19 mouse cellular contexts compared by ENCODE assay signal in the genomic region with DNA sequence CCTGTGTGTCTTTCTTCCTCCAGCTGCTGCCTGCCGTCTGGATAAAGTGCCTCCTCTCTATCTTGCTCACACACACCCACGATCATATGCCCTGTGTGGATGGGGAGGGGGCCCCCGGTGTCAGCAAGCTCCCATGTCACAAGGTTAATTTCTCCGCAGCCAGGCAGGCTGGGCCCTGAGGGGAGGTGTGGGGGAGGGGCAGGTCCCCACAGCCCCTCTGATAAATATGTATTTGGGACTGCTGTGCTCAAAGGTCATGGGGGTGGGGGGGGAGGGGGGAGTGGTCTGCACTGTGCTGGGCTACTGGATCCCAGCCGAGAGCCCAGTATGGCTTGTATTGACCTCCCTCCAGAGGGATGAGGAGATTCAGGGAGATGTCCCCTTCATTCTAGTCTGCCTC. TPM values are rescaled to one million over a fixed set of nuclear protein-coding genes. Genes with fewer than 3 reads are reported as not detected.
DNase-seq lines count a peak whose midpoint lies in the region; ATAC-seq lines count a peak whose summit lies in the region.
"Had no signal": no experiment of that assay in that cellular context is flagged by ENCODE, and none has a peak within 500 bp of the region (broad histone marks: within the 10 kb centered on the region; RNA-seq: fewer than 3 reads in every experiment).

No protein-coding gene starts in this region.

- no peaks in the 10 kb centered on the region for H3K9me3 ChIP-seq in limb, embryonic 11.5 days (ENCODE audit: control insufficient read depth, low read length)
- no peaks in the 10 kb centered on the region for H3K9me3 ChIP-seq in limb, embryonic 10.5 days (replicated peaks)
- no peaks in the 10 kb centered on the region for H3K9me3 ChIP-seq in hindbrain, embryonic 12.5 days (replicated peaks)
- H3K9me3 ChIP-seq in midbrain, embryonic 12.5 days = no peaks in the 10 kb centered on the region
- H3K9me3 ChIP-seq in neural tube, embryonic 14.5 days (ENCODE audit: control insufficient read depth, low read length) = no peaks in the 10 kb centered on the region
- H3K9me3 ChIP-seq: embryonic facial prominence, embryonic 13.5 days; heart, embryonic 10.5 days had no signal

- no peak overlapping the region for H3K4me3 ChIP-seq in limb, embryonic 11.5 days (ENCODE audit: low read depth, low read length)
- H3K4me3 ChIP-seq in limb, embryonic 10.5 days = no peak overlapping the region
- H3K4me3 ChIP-seq in hindbrain, embryonic 12.5 days = no peak overlapping the region
- H3K4me3 ChIP-seq in midbrain, embryonic 12.5 days = no peak overlapping the region
- no peak overlapping the region for H3K4me3 ChIP-seq in neural tube, embryonic 14.5 days (ENCODE audit: low read depth, low read length)
- H3K4me3 ChIP-seq: embryonic facial prominence, embryonic 13.5 days; gastrocnemius, adult 2 months; heart, embryonic 10.5 days had no signal

- no peak for DNase-seq in limb, embryonic 11.5 days (ENCODE audit: low spot score)
- no peak for DNase-seq in limb, embryonic 10.5 days (ENCODE audit: low spot score)
- no peak for DNase-seq in cerebellum, adult 18-20 months
- DNase-seq in right cerebral cortex, postnatal 14 days = no peak
- DNase-seq: B cell, adult 2 months; cerebellum, adult 8-10 months; gastrocnemius, adult 2 months; kidney, adult 2 months; kidney, postnatal 10 days; liver; lung, postnatal 10 days; right cerebral cortex, adult 18-20 months; thymus, postnatal 14 days had no signal

- no peaks in the 10 kb centered on the region for H3K4me1 ChIP-seq in limb, embryonic 11.5 days (ENCODE audit: control insufficient read depth, insufficient read depth, low read length)
- peaks cover 26% of the 10 kb centered on the region for H3K4me1 ChIP-seq in limb, embryonic 10.5 days
- H3K4me1 ChIP-seq in hindbrain, embryonic 12.5 days = peaks cover 66% of the 10 kb centered on the region
- peaks cover 56% of the 10 kb centered on the region for H3K4me1 ChIP-seq in midbrain, embryonic 12.5 days
- H3K4me1 ChIP-seq in neural tube, embryonic 14.5 days (ENCODE audit: control insufficient read depth, insufficient read depth, low read length) = peaks cover 16% of the 10 kb centered on the region

- WGBS in limb, embryonic 11.5 days = 28% methylated on average over 5 of the region's 5 CpGs
- 37% methylated on average over 5 of the region's 5 CpGs for WGBS in limb, embryonic 10.5 days
- WGBS in hindbrain, embryonic 12.5 days = 29% methylated on average over 5 of the region's 5 CpGs
- WGBS in midbrain, embryonic 12.5 days = 33% methylated on average over 5 of the region's 5 CpGs
- 32% methylated on average over 5 of the region's 5 CpGs for WGBS in neural tube, embryonic 14.5 days

- H3K4me2 ChIP-seq in limb, embryonic 11.5 days (ENCODE audit: low read depth, severe bottlenecking) = no peak overlapping the region
- peak overlapping the region; percentile 70 for H3K4me2 ChIP-seq in hindbrain, embryonic 12.5 days (replicated peaks)
- peak overlapping the region; percentile 37 for H3K4me2 ChIP-seq in midbrain, embryonic 12.5 days (replicated peaks)
- no peak overlapping the region for H3K4me2 ChIP-seq in neural tube, embryonic 14.5 days (ENCODE audit: low read depth, low read length)
- H3K4me2 ChIP-seq: embryonic facial prominence, embryonic 13.5 days had no signal

- no peak overlapping the region for H3K9ac ChIP-seq in limb, embryonic 11.5 days (ENCODE audit: low read length)
- no peak overlapping the region for H3K9ac ChIP-seq in hindbrain, embryonic 12.5 days
- H3K9ac ChIP-seq in midbrain, embryonic 12.5 days (replicated peaks) = peak overlapping the region; percentile 28
- 0 out of 2 replicates have a peak overlapping the region, but pooled peaks have one; percentile 11 for H3K9ac ChIP-seq in neural tube, embryonic 14.5 days (replicated peaks; ENCODE audit: low read depth, low read length)
- H3K9ac ChIP-seq: embryonic facial prominence, embryonic 13.5 days had no signal

- H3K27me3 ChIP-seq in limb, embryonic 11.5 days (ENCODE audit: control insufficient read depth, insufficient read depth, low read length) = peaks cover 18% of the 10 kb centered on the region
- peaks cover 52% of the 10 kb centered on the region for H3K27me3 ChIP-seq in limb, embryonic 10.5 days (ENCODE audit: low read depth, poor library complexity, severe bottlenecking)
- H3K27me3 ChIP-seq in hindbrain, embryonic 12.5 days = peaks cover 14% of the 10 kb centered on the region
- peaks cover 30% of the 10 kb centered on the region for H3K27me3 ChIP-seq in midbrain, embryonic 12.5 days
- H3K27me3 ChIP-seq in neural tube, embryonic 14.5 days (ENCODE audit: control insufficient read depth, insufficient read depth, low read length) = no peaks in the 10 kb centered on the region

- no peak overlapping the region for H3K27ac ChIP-seq in limb, embryonic 11.5 days (replicated peaks; ENCODE audit: low read depth, low read length)
- H3K27ac ChIP-seq in limb, embryonic 10.5 days = no peak overlapping the region
- peak overlapping the region; percentile 61 for H3K27ac ChIP-seq in hindbrain, embryonic 12.5 days
- peak overlapping the region; percentile 87 for H3K27ac ChIP-seq in midbrain, embryonic 12.5 days (replicated peaks)
- peak overlapping the region; percentile 48; the same call in 1 of the 2 replicates for H3K27ac ChIP-seq in neural tube, embryonic 14.5 days (ENCODE audit: low read depth, low read length)
- H3K27ac ChIP-seq: embryonic facial prominence, embryonic 13.5 days; gastrocnemius, adult 2 months; heart, embryonic 10.5 days had no signal

- no peaks in the 10 kb centered on the region for H3K36me3 ChIP-seq in limb, embryonic 11.5 days (ENCODE audit: control insufficient read depth, insufficient read depth, low read length)
- no peaks in the 10 kb centered on the region for H3K36me3 ChIP-seq in limb, embryonic 10.5 days
- no peaks in the 10 kb centered on the region for H3K36me3 ChIP-seq in hindbrain, embryonic 12.5 days
- no peaks in the 10 kb centered on the region for H3K36me3 ChIP-seq in midbrain, embryonic 12.5 days
- no peaks in the 10 kb centered on the region for H3K36me3 ChIP-seq in neural tube, embryonic 14.5 days (ENCODE audit: control insufficient read depth, insufficient read depth, low read length)
- H3K36me3 ChIP-seq: embryonic facial prominence, embryonic 13.5 days; heart, embryonic 10.5 days had no signal

- 0 out of 2 replicates have a peak, but pooled peaks have one; percentile 26 for ATAC-seq in limb, embryonic 11.5 days (ENCODE audit: insufficient number of reproducible peaks, low FRiP score, low TSS enrichment, low read depth)
- ATAC-seq in hindbrain, embryonic 12.5 days (ENCODE audit: low FRiP score) = peak; percentile 49; the same call in 1 of the 2 replicates
- ATAC-seq in midbrain, embryonic 12.5 days (ENCODE audit: low FRiP score, low read depth) = peak; percentile 32; the same call in 1 of the 2 replicates
- ATAC-seq in neural tube, embryonic 14.5 days (ENCODE audit: low read depth) = no peak
- no peak for ATAC-seq in monocyte, adult 5-6 weeks (replicated peaks; ENCODE audit: insufficient number of reproducible peaks, low FRiP score, low TSS enrichment, poor library complexity, severe bottlenecking)

RNA-seq across cellular contexts. Expression of gene Pou2f2, which starts 6.9 kb away (rescaled TPM):
- polyA plus RNA-seq in limb, embryonic 11.5 days (2014; fragmentation: Nextera tagmentation; extraction: Ambion mirVana) = 3.9 and 6.2 TPM in 2 replicates
- polyA plus RNA-seq in limb, embryonic 10.5 days (2016; fragmentation: Nextera tagmentation; extraction: Ambion mirVana) = 3.3 and 4.1 TPM in 2 replicates
- polyA plus RNA-seq in hindbrain, embryonic 12.5 days (2016; fragmentation: Nextera tagmentation; extraction: Ambion mirVana) = 38.6 and 40.3 TPM in 2 replicates
- polyA plus RNA-seq in midbrain, embryonic 12.5 days (2016; fragmentation: Nextera tagmentation; extraction: Ambion mirVana) = 44.0 and 63.7 TPM in 2 replicates
- 27.5 and 33.6 TPM in 2 replicates for polyA plus RNA-seq in neural tube, embryonic 14.5 days (2014; fragmentation: Nextera tagmentation; extraction: Ambion mirVana)
- total RNA-seq in monocyte, adult 5-6 weeks (2017) = 35.8 to 70.4 TPM (median 38.0 TPM) in 3 replicates

RNA-seq across cellular contexts. Expression of gene Dedd2, which starts 47.7 kb away (rescaled TPM):
- polyA plus RNA-seq in limb, embryonic 11.5 days (2014; fragmentation: Nextera tagmentation; extraction: Ambion mirVana) = 9.9 and 11.0 TPM in 2 replicates
- polyA plus RNA-seq in limb, embryonic 10.5 days (2016; fragmentation: Nextera tagmentation; extraction: Ambion mirVana) = 10.5 and 11.5 TPM in 2 replicates
- 11.9 and 13.9 TPM in 2 replicates for polyA plus RNA-seq in hindbrain, embryonic 12.5 days (2016; fragmentation: Nextera tagmentation; extraction: Ambion mirVana)
- polyA plus RNA-seq in midbrain, embryonic 12.5 days (2016; fragmentation: Nextera tagmentation; extraction: Ambion mirVana) = 11.7 and 12.2 TPM in 2 replicates
- polyA plus RNA-seq in neural tube, embryonic 14.5 days (2014; fragmentation: Nextera tagmentation; extraction: Ambion mirVana) = 14.9 and 15.3 TPM in 2 replicates
- total RNA-seq in monocyte, adult 5-6 weeks (2017) = 75.0 to 94.7 TPM (median 76.7 TPM) in 3 replicates

RNA-seq across cellular contexts. Expression of gene Zfp526, which starts 48.6 kb away (rescaled TPM):
- polyA plus RNA-seq in limb, embryonic 11.5 days (2014; fragmentation: Nextera tagmentation; extraction: Ambion mirVana) = 3.2 and 3.4 TPM in 2 replicates
- polyA plus RNA-seq in limb, embryonic 10.5 days (2016; fragmentation: Nextera tagmentation; extraction: Ambion mirVana) = 3.1 and 3.3 TPM in 2 replicates
- 2.3 and 2.9 TPM in 2 replicates for polyA plus RNA-seq in hindbrain, embryonic 12.5 days (2016; fragmentation: Nextera tagmentation; extraction: Ambion mirVana)
- polyA plus RNA-seq in midbrain, embryonic 12.5 days (2016; fragmentation: Nextera tagmentation; extraction: Ambion mirVana) = 2.3 and 2.5 TPM in 2 replicates
- 1.7 and 2.8 TPM in 2 replicates for polyA plus RNA-seq in neural tube, embryonic 14.5 days (2014; fragmentation: Nextera tagmentation; extraction: Ambion mirVana)
- total RNA-seq in monocyte, adult 5-6 weeks (2017) = 2.4 to 9.8 TPM (median 2.6 TPM) in 3 replicates

Comparison
In these comparisons a context has a peak if more than half of its experiments do, and no peak if none do; other contexts are left out.
1. ATAC-seq: peak in limb, embryonic 11.5 days (single experiment), hindbrain, embryonic 12.5 days (single experiment) and midbrain, embryonic 12.5 days (single experiment); none in neural tube, embryonic 14.5 days (single experiment) and monocyte, adult 5-6 weeks (single experiment).
2. H3K27ac ChIP-seq: peak in hindbrain, embryonic 12.5 days (single experiment), midbrain, embryonic 12.5 days (single experiment) and neural tube, embryonic 14.5 days (single experiment); none in limb, embryonic 11.5 days (single experiment) and limb, embryonic 10.5 days (single experiment).
3. H3K4me2 ChIP-seq: peak in hindbrain, embryonic 12.5 days (single experiment) and midbrain, embryonic 12.5 days (single experiment); none in limb, embryonic 11.5 days (single experiment) and neural tube, embryonic 14.5 days (single experiment).
4. H3K9ac ChIP-seq: peak in midbrain, embryonic 12.5 days (single experiment) and neural tube, embryonic 14.5 days (single experiment); none in limb, embryonic 11.5 days (single experiment) and hindbrain, embryonic 12.5 days (single experiment).